Mouse (Mus musculus) megakaryocyte, adult 5-6 weeks (primary cell): ENCODE results near the gene Cysltr2. TPM values are rescaled to one million over a fixed set of nuclear protein-coding genes. Genes with fewer than 3 reads are reported as not detected.
A peak's percentile ranks its signal among the peaks of the same experiment; 100 is the strongest.

Experiments
- ATAC-seq: 2 replicates; pipeline ENCODE4 v1.8.0; 2016; ENCODE audit warnings: mild to moderate bottlenecking, inconsistent platforms; ENCODE audit not compliant: poor library complexity, severe bottlenecking
- total RNA-seq, 2 experiments: library from RNA; stranded (forward) in 1 of 2; stranded (reverse) in 1 of 2; fragments of 153-499, 151-499 nt in 1 of 2; fragments of 221-1000, 200-1000 nt in 1 of 2; gene quantifications; 2 replicates each; pipeline versions ENCODE4 v1.2.3 to v1.2.4; 2015 to 2017

Cysltr2 gene
- total RNA-seq (2015) (2.9 TPM in 1 of 2 replicates, not detected in the other), total RNA-seq (2017) (not detected in 2 replicates)

DNA sequence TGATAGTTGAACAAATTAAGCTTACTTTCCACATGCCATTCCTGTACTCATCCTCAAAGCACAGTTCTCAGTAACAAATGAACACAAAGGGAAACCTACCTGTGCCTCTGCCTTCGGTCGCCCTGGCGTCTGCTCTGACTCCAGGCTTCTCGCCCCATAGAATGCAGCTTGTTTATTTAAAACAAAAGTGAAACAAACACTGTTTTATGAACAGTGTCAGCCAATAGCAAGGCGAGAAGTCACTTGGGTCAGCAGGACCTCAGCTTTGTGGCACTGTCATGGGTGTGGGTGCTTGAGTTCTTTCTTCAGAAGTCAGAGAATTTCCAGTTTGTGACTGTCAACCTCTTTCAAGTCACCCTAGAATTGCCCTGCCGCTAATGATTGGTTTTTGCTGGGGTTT lies at the start of gene Cysltr2:
Cysltr2 (minus strand) TSS at position 178 of the 400 bp plus-strand sequence.
- ATAC-seq, result peak; percentile 84

DNA sequence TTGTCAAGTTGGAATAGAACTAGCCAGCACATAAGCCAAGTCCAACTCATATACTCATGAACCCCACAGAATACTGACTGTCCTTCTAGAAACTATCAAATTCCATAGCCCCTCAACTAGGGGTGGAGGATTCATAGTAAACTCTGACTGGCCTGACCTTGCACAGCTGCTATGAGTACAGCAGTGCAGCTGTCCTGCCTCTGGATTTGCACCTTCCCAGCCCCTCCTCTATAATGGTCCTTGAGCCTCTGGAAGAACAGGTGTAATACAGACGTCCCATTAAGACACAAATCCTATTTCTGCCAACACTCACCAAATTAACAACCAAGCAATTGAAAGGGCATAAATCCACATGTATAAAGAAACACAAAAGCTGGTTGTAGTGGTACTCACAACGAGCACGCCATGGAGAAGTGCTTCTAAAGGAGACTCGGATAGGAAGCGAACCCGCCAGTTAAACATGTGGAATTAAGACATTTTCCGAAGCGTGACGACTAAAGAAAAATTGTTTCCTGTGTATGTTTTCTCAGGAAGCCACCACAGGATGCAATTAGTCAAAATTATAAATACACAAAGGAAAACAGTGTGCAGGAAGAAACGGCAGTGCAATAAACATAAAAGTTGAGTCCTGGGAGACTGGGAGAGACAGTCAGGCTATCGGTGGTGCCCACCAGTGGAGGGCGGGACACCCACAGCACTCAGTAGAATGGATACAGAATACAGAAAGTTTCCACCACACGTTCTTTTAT lies 46.1 kb upstream of the Cysltr2 start:
- no peak for ATAC-seq

DNA sequence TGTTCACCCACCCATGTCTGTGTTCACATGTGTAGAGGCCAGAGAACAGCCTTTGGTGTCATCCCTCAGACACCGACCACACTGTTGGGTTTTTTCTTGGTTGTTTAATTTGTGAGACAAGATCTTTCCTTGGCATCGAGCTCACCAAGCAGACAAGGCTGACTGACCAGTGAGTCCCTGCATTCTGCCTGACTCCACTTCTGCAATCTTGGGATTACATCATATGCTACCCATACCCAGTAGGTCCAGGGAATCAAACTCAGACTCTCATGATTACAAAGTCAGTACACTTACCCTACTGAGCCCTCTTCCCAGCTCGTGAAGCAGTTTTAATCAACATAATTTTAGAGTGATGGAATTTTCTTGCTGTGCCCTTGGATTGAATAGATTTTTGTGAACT lies 44.0 kb upstream of the Cysltr2 start:
- 0 out of 2 replicates have a peak, but pooled peaks have one; percentile 40 for ATAC-seq

DNA sequence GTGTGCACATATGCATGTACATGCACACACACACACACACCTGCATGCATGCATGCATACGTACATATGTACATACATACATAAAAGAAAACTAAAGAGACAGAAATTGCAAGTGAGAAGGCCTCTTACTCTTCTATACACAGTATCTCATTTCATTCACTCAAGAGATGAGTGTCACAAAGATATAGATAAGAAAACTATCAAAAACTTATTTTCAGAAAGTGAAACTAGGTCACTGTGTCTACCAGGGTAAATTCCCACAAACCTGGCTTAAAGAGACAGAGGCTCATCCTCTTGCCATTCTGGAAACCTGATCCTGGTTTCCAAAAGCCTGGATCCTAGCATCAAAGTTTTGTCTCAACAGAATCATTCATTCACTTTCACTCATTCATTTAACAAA lies 39.3 kb upstream of the Cysltr2 start:
- ATAC-seq, result no peak

DNA sequence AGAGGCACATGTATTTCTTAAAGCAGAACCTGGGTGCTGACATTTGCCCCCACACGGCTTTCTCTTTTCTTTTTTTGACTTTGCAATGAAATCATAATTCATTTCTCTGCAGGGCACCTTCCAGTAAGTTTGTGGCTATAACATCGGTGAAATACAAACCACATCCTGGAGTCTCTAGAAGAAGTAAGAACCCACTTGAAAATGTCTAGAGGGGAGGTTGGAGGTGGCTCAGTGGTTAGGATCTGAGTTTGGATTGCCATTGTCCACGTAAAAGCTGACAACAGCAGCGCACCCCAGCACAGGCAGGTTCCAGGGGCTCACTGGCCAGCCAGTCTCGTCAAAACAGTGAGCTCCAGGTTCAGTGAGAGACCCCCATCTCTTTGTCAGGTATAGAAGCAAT lies 38.8 kb upstream of the Cysltr2 start:
- 0 out of 2 replicates have a peak, but pooled peaks have one; percentile 31 for ATAC-seq

DNA sequence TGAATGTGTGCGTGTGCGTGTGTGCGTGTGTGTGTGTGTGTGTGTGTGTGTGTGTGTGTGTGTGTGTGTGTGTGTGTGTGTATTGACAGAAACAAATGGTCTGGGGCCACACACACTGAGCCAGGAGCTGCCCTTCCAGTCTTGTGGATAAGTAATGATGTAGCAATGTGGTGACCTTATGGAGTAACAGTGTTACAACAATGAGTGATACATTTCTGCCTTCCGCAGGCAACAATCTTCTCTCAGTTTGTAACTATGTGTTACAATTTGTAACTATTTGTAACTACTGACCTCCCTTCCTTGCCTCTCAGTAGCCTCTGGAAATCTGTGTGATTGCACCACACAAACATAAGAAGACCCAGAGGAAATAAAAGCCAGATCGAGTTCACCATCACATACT lies 38.3 kb upstream of the Cysltr2 start:
- peak; percentile 77 for ATAC-seq

DNA sequence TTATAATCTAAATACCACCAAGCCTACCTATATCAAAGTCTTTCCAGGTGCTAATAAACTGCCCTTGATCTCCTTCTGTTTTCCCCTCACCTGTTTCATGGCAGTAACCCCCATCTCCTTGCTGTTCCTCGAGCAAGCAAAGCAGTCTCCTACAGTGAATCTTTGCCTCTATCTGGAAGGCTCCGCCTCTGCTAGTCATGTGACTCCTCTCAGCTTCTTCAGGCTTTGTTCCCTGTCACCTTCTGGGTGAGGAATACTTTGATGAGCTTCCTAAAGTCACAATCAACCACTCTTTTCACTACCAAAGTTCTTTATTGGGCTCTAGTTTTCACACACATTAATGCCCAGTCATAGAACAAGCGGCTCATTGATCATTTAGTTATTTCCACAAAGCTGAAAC lies 37.5 kb upstream of the Cysltr2 start:
- no peak for ATAC-seq

DNA sequence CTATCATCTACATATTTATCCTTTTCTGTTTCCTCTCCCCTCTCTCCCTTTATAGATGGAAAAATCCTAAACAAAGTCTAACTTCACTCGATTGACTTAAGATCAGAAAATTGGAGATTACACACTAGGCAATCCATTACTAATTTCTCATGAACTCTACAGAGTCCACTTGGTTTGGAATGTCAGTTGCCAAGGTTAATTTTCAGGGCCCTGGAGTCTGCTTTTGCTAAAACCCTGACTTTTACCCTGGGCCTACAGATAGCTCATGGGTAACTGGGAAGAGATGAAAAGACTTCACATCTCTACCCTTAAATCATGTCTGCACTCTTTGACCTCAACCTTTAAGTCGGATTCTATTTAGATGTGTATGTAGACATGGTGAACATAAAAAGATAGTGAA lies 34.6 kb upstream of the Cysltr2 start:
- ATAC-seq, result no peak

DNA sequence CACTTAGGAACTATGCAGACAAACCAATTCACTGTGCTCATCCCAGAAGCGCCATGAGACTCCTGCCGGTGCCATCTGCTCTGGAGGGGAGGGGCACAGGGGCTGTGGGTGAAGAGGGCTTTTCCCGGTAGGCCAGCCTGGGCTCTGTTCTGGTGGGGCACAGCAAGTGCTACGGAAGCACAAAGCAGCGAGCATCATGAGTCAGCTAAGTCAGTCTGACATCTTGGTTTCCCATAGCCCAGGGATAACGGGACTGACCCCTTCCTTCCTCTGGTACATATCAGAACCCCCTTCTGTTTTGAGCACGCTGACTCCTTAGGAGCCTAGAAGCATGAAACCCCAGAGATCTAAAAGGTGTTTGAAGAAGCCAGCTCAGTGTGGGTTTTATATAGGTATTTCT lies 15.5 kb upstream of the Cysltr2 start:
- no peak for ATAC-seq

DNA sequence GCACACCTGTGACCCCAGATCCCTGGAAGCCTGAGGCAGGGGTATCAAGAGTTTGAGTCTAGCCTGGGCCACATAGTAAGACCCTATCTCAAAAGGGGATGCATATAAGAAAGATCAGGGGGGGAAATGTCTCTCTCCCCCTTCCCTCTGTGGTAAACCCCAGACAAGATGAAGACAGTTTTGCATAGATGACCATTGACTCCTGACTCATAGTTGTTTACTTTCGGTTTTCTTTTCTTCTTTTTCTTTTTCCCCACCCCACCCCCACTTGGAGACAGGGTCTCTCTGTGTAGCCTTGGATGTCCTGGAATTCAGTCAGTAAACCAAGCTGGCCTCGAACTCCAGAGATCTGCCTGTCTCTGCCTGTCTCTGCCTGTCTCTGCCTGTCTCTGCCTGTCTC lies 9.8 kb upstream of the Cysltr2 start:
- no peak for ATAC-seq

DNA sequence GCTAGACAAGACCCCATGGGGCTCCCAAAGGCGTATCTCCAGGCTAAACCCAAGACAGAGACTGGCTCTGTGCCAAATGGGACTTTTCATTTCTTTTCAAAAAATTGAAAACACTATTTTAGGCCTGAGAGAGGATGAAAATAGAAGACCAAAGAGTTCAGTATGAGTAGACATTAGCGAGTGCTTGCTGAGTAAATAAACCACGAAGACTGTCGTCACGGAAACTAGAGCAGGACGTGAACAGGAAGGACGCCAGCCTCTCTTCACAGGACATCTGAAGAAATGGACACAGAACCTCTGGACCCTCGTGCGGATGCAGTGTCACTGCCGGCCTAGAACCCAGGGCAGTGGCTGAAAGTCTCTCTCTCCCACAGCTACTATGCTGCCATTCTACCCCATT lies 8.8 kb upstream of the Cysltr2 start:
- peak; percentile 66 for ATAC-seq

DNA sequence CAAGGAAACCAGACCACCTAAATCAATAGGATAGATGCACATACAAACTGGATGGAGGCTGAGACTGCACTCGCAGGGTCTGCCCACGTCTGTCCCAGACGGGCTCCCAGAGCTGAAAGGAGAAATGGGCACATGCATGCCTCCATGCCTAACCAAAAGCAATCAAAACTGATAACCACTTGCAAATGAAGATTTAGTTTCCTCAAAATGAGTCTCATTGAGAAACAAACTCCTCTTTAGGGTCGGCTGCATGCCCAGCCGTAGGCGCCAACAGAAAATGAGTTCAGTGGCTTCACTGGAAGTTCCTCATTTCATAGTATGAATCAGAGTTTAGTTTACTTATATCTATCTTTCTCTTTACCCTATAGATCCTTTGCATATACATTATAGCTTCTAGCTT lies 7.9 kb upstream of the Cysltr2 start:
- ATAC-seq, result peak; percentile 62

DNA sequence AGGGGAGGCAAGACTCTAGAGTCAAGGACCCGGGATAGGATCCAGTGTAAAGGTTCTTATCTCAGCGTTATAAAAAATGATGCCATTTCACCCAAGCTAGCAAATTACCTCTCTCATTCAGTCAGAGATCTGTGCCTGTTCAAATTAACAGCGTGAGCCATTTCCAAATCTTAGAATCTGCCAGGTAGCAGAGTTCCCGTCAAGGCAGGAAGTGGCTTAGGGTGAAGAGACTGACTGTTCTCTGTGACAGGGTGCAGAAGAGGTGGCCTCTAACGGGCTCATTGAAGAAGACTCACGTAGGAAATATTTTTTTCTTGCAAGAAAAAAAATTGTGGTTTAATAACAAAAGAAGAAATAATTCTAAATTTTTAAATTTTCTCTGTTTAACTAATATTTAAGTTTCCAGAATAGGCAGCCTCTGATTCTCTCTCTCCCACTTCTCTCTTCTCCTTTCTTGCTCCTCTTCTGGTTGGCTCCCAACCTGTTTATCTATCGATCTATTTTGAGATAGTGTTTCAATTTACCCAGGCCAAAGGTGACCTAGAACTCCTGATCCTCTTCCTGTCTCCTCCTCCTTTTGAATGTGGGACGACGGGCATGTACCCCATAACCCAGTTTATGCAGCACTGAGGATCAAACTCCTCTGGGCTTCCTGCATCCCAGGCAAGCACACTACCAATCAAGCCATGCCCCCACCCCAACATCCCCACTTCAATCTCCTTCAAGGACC lies 3.5 kb downstream of the Cysltr2 start:
- peak; percentile 31; the same call in 1 of the 2 replicates for ATAC-seq

DNA sequence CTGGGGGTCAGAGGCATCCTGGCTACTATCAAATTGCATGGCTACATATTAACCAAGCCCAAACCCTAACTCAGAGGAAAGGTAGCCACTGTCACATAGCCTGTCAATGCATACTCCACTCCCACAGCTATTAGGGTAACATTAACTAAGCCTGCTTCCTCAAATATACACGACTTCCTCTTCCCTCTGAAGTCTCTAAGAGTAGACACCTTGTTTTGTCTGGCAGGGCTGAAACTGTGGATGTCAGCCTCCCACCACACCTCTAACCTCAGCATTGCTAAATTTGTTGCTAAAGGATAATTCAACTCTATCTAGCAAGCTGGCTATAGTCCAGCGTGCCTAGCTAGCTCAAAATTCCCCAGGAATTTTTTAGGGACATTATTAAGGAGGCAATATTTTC lies 7.2 kb downstream of the Cysltr2 start:
- ATAC-seq, result peak; percentile 93

DNA sequence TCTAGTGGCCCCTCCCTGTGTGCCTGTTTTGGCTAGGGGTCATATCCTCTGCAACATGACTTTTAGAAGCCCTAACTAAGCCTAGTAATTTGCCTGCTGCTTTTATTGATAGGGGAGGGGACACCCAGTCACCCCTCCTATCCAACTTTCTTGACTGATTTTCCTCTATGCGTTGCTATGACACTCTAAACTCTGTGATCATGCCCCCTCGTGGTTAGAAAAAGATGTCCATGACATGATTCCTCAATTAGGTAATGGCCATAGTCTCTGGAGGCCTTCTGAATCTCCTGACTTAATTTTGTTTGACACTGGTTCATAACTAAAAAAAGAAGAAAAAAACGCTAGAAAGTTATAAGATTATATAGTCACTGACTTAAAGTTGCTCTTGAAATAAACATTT lies 15.6 kb downstream of the Cysltr2 start:
- ATAC-seq, result no peak

DNA sequence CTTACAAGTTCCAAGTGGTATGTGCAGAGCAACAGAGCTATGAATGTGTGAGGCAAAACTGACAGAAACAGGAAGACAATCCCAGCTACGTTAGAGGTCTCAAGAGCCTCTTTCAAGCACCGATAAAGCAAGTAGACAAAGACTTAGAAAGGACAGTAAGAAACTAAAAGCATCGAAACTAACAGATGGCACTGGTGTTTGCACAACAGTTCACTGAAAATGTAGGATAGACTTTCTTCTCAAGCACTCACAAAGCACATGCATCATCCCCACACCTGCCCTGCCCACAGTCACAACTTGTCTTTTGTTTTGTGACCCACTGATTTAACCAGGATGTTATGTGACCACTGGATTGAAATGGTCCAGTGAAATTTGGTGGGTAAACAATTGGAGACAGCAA lies 17.7 kb downstream of the Cysltr2 start:
- no peak for ATAC-seq

DNA sequence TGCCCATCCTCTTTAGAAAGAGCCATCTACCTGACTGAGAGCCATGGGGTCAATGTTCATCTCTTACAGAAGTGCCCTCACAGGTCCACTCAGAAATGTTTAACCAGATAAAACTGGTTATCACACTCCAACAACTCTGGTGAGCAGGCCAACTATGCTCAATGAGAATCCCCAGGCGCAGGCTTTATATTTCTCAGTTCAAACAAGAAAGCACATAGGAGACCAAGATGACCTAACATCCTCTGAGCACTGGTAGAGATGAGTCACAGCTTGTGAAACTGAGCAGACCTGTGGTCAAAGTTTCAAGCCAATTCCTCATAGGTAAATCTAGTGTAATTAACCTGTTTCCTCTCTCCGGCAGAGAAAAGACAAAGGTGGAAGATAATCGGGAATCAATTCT lies 31.6 kb downstream of the Cysltr2 start:
- ATAC-seq, result peak; percentile 66

DNA sequence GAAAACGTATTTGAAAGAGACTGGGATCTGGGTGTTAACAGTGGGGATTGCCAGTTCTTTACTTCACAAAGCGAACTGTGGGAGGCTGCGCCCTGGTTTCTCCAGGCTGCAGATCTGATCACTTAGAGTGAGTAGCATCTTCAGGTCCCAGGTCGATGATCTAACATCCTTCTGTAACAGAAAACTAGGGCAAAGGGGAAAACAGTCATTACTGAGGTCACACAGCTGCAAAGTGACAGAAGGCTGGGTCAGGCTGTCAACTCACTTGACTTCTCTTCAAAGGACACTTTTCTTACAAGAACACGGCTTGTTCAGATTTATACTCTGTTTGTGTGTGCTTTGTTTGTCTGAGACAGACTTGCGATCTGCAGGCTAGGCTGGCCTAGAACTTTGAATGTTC lies 33.5 kb downstream of the Cysltr2 start:
- ATAC-seq, result no peak

DNA sequence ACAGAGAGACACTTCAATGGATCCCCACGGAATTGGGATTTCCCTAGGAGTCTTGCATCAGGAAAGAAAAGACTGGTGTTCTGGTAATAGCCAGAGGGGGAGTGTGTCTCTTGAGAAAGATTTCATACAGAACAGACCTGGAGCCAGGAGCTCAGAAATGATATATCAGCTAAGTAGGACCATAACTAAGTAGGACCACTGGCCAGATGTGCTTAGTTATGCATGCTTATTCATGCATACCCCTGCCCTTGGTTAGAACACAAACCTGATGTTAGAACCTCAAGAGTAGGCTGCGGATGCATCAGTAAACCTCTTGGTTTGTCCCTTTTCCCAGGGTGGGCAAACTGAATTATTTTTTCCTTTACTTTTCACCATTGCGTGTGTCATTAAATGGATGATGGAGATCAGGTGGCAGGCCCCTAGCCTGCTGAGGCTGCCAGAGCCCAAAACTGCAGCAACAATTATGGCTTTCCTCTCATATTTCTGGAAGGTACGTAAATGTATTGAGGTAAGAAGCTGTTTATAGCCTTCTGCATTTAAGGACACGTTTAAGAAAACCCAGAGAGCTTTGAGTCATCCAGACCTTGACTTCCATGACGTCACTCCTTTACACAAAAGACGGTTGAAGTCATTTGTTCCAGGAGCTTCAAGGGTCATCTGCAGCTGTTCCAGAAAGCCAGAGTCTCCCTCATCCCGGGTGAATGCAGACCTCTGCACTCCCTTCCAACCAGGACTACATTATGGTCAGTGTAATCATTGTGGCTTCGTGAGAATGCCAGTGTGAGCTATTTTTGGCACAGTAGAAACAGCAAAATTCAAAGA lies 35.0 kb downstream of the Cysltr2 start:
- ATAC-seq, result no peak

DNA sequence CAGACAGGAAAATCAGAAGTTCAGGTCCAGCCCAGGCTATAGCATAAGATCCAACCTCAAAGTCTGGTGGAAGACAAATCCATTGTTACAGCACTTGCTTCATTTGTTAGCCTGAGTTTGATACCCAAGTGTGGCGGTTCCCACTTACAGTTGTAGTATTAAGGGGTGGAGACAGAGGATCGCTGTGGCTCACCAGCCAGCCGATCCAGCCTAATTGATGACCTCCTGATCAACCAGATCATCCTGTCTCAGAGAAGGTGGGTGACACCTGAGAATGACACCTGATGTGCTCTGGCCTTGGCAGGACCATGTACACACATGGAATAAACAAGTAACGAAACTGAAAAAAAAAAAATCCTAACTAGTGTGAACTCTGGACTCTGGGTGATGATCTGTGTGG lies 47.1 kb downstream of the Cysltr2 start:
- no peak for ATAC-seq

DNA sequence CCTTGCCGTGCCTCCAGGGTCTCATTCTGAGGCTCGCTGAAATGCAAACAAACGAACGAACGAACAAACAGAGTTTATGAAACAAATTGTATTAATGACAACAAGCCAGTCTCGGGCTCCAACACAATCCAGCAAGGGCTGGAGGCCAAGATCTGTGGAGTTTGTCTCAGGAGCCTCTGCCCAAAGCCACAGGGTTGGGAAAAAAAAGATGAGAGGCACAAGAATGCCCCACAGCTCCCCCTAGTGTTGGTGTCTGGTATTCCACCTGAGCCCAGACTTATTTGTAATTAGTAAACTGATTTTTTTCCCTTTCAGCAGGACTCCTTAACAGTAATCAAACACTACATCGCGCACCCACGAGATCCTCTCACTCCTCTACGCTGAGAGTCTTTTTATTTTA lies 48.6 kb downstream of the Cysltr2 start:
- peak; percentile 84 for ATAC-seq
